Mouse (Mus musculus): ENCODE results near the gene Galnt6. TPM values are rescaled to one million over a fixed set of nuclear protein-coding genes. Genes with fewer than 3 reads are reported as not detected.
A peak's percentile ranks its signal among the peaks of the same experiment; 100 is the strongest.

Galnt6 gene
- polyA plus RNA-seq, 1 experiment from 2014 or later: 0.87 TPM

DNA sequence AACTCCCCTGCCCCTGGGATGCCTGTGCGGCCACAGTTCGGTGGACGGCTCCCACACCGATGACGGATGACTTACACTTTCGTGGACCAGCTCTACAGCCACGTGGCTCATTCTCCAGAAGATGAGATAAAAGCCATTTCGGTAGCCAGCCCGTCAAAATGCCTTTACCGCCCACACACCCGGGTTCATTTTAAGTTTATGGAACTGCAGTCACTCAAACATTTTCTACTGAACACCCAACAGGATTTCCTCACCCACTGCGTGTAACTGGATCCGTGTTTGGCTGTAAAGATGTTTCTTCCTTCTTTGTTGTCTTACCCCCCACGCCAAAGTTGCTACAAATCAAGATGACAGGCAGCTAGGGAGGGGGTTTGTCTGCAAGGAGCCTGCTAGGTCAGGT, 5.7 kb downstream of the Galnt6 start:
- Histone ChIP-seq H3K4me1 (ENCODE audit: insufficient read depth, low read length) (peaks cover 5% of the 10 kb centered on the region), H3K27me3 (ENCODE audit: insufficient read depth, low read length) (peaks cover 23% of the 10 kb centered on the region), H3K36me3 (ENCODE audit: insufficient read depth, low read length) (no peaks in the 10 kb centered on the region), H3K9ac (replicated peaks; ENCODE audit: low read length) (0 out of 2 replicates have a peak overlapping the region, but pooled peaks have one; percentile 17), H3K4me3 (ENCODE audit: low read length) (no peak overlapping the region), H3K27ac (ENCODE audit: low read length) (no peak overlapping the region), H3K4me2 (replicated peaks; ENCODE audit: low read depth, low read length) (0 out of 2 replicates have a peak overlapping the region, but pooled peaks have one; percentile 7), H3K9me3 (ENCODE audit: low read length) (no peaks in the 10 kb centered on the region)
- WGBS: 10% methylated on average over 14 of the region's 14 CpGs
- ATAC-seq (ENCODE audit: low FRiP score, low TSS enrichment): no peak

DNA sequence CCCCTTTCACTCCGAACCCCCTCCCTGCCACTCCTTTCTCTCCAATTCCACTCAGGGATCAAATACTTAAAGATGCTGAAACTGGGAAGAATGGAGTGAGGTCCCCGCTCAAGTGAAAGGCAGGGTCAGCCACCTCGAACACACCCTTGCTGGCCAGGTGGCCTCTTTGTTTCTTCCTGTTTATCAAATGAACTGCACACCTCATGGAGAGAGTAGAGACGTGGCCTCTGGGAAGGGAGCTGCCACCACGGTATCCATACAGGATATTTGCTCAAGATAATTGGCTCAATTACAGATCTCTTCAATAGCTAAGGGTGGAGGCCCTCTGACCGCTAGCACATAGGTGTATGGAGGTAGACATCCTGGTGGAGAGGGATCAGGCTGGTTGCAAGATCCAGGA, 6.6 kb downstream of the Galnt6 start:
- 81% methylated on average over 6 of the region's 6 CpGs for WGBS
- H3K4me1 ChIP-seq (ENCODE audit: insufficient read depth, low read length): peaks cover 5% of the 10 kb centered on the region; the same call in 1 of the 2 replicates
- no peaks in the 10 kb centered on the region for H3K9me3 ChIP-seq (ENCODE audit: low read length)
- no peaks in the 10 kb centered on the region for H3K36me3 ChIP-seq (ENCODE audit: insufficient read depth, low read length)
- H3K9ac ChIP-seq (replicated peaks; ENCODE audit: low read length): no peak overlapping the region
- H3K27me3 ChIP-seq (ENCODE audit: insufficient read depth, low read length): peaks cover 13% of the 10 kb centered on the region
- H3K27ac ChIP-seq (ENCODE audit: low read length): no peak overlapping the region
- H3K4me2 ChIP-seq (replicated peaks; ENCODE audit: low read depth, low read length): no peak overlapping the region
- no peak for ATAC-seq (ENCODE audit: low FRiP score, low TSS enrichment)
- H3K4me3 ChIP-seq (ENCODE audit: low read length): no peak overlapping the region

DNA sequence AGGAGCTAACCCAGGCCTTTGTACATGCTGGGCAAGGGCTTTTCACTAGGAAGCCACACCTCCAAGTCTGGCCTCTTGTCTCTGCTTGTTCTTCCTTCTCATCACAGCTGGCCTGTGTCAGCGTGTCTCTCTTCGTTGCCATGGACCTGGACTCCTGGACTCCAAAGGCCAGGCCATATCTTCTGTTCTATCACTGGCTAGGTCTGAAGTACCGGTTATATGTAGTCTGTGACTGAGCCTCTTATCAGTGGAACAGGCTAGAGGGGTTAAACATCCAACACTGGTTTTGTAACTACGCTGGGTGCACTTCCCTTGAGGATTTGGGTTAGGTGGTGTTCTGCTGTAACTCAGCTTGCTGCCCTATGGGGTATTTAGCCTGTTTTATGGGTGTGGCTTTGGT, 7.2 kb downstream of the Galnt6 start:
- Histone ChIP-seq H3K4me2 (replicated peaks; ENCODE audit: low read depth, low read length) (no peak overlapping the region), H3K27ac (ENCODE audit: low read length) (no peak overlapping the region), H3K9ac (replicated peaks; ENCODE audit: low read length) (no peak overlapping the region), H3K9me3 (ENCODE audit: low read length) (no peaks in the 10 kb centered on the region), H3K4me3 (ENCODE audit: low read length) (no peak overlapping the region), H3K4me1 (ENCODE audit: insufficient read depth, low read length) (peaks cover 5% of the 10 kb centered on the region; the same call in 1 of the 2 replicates), H3K36me3 (ENCODE audit: insufficient read depth, low read length) (no peaks in the 10 kb centered on the region), H3K27me3 (ENCODE audit: insufficient read depth, low read length) (peaks cover 10% of the 10 kb centered on the region)
- WGBS: 59% methylated on average over 4 of the region's 4 CpGs
- ATAC-seq (ENCODE audit: low FRiP score, low TSS enrichment): no peak

DNA sequence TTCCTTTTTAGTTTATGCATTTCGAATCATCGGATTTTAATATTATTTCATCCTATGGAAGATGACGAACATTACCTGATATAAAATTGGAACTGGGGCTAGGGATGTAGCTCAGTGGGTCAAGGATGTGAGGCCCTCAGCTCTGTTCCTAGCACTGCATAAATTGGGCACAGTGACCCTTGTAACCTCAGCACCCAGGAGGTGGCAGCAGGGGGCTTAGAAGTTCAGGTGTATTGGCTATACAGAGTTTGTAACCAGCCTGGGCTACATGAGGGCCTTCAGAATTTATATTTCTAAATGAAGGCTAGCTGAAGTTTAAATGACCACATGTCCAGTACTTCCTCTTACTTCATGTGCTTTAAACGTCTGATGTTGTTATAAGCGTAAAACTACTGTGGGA, 7.7 kb downstream of the Galnt6 start:
- Histone ChIP-seq H3K36me3 (ENCODE audit: insufficient read depth, low read length) (no peaks in the 10 kb centered on the region), H3K27ac (ENCODE audit: low read length) (no peak overlapping the region), H3K4me1 (ENCODE audit: insufficient read depth, low read length) (peaks cover 5% of the 10 kb centered on the region; the same call in 1 of the 2 replicates), H3K4me2 (replicated peaks; ENCODE audit: low read depth, low read length) (no peak overlapping the region), H3K9ac (replicated peaks; ENCODE audit: low read length) (no peak overlapping the region), H3K9me3 (ENCODE audit: low read length) (no peaks in the 10 kb centered on the region), H3K4me3 (ENCODE audit: low read length) (no peak overlapping the region), H3K27me3 (ENCODE audit: insufficient read depth, low read length) (peaks cover 5% of the 10 kb centered on the region; the same call in 1 of the 2 replicates)
- ATAC-seq (ENCODE audit: low FRiP score, low TSS enrichment): no peak
- 85% methylated on average over 5 of the region's 5 CpGs for WGBS

DNA sequence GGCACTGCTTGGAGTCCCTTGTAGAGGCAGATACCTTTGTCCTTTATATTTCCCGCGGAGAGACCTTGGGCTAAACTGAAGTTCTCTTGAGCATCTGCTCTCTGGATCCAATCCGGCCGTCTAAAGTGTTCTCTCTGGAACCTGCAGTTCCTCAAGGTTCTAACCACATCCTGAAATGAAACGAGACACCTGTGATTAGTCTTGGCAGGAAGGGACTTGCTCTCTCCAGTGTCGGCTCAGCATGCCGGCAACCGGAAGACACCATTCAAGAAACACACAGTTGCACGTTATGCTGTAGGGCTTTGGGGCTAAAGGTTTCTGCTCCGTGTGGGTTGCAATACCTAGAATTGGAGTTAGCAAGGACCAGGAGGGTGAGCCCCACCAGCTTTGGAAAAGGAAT, 9.1 kb downstream of the Galnt6 start:
- H3K9ac ChIP-seq (replicated peaks; ENCODE audit: low read length): no peak overlapping the region
- ATAC-seq (ENCODE audit: low FRiP score, low TSS enrichment): no peak
- H3K9me3 ChIP-seq (ENCODE audit: low read length): no peaks in the 10 kb centered on the region
- H3K4me3 ChIP-seq (ENCODE audit: low read length): no peak overlapping the region
- peaks cover 5% of the 10 kb centered on the region; the same call in 1 of the 2 replicates for H3K4me1 ChIP-seq (ENCODE audit: insufficient read depth, low read length)
- peaks cover 5% of the 10 kb centered on the region; the same call in 1 of the 2 replicates for H3K27me3 ChIP-seq (ENCODE audit: insufficient read depth, low read length)
- 76% methylated on average over 10 of the region's 10 CpGs for WGBS
- no peaks in the 10 kb centered on the region for H3K36me3 ChIP-seq (ENCODE audit: insufficient read depth, low read length)
- no peak overlapping the region for H3K4me2 ChIP-seq (replicated peaks; ENCODE audit: low read depth, low read length)
- H3K27ac ChIP-seq (ENCODE audit: low read length): no peak overlapping the region

DNA sequence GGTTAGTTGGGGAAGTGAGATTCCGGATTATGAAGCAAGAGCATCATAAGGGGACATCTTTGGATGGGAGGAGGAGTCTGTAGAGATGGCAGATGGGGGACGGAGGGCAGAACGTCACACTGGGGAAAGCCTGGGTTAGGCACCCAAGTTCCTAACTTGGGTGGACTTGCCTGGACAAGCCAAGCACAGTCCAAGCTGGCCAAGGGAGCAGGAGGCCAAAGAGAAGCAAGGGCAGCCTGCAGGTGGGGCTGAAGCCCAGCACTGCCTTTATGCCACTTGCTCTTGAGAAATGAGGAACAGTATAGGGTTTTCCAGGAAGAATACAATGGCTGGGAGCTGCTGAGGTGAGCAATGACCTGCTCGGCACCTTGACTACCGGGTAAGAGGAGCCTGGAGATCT, 10.0 kb downstream of the Galnt6 start:
- WGBS: 95% methylated on average over 5 of the region's 5 CpGs
- ATAC-seq (ENCODE audit: low FRiP score, low TSS enrichment): no peak

DNA sequence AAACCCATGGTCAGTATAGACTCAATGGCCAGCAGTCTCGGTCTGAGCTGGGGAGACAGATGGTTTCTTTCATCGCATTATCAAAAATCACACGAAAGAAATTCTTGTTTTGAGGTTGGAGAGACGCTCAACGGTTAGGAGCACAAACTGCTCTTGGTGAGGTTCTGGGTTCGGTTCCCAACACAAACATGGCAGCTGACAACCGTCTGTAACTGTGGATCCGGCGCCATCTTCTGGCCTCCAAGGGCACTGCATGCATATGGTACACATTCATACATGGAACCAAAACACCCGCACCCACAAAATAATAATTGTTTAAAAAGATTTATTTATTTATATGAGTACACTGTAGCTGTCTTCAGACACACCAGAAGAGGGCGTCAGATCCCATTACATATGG, 10.6 kb downstream of the Galnt6 start:
- no peaks in the 10 kb centered on the region for H3K36me3 ChIP-seq (ENCODE audit: insufficient read depth, low read length)
- H3K4me2 ChIP-seq (replicated peaks; ENCODE audit: low read depth, low read length): no peak overlapping the region
- H3K9ac ChIP-seq (replicated peaks; ENCODE audit: low read length): no peak overlapping the region
- 81% methylated on average over 11 of the region's 11 CpGs for whole genome bisulfite sequencing
- H3K9me3 ChIP-seq (ENCODE audit: low read length): no peaks in the 10 kb centered on the region
- H3K4me1 ChIP-seq (ENCODE audit: insufficient read depth, low read length): peaks cover 3% of the 10 kb centered on the region; the same call in 1 of the 2 replicates
- peaks cover 3% of the 10 kb centered on the region; the same call in 1 of the 2 replicates for H3K27me3 ChIP-seq (ENCODE audit: insufficient read depth, low read length)
- H3K4me3 ChIP-seq (ENCODE audit: low read length): no peak overlapping the region
- ATAC-seq (ENCODE audit: low FRiP score, low TSS enrichment): no peak
- H3K27ac ChIP-seq (ENCODE audit: low read length): no peak overlapping the region

More for the DNA sequence above, 10.0 kb downstream of the Galnt6 start:
- H3K9me3 ChIP-seq (ENCODE audit: low read length): no peaks in the 10 kb centered on the region
- peaks cover 3% of the 10 kb centered on the region; the same call in 1 of the 2 replicates for H3K27me3 ChIP-seq (ENCODE audit: insufficient read depth, low read length)
- H3K4me2 ChIP-seq (replicated peaks; ENCODE audit: low read depth, low read length): no peak overlapping the region
- H3K36me3 ChIP-seq (ENCODE audit: insufficient read depth, low read length): no peaks in the 10 kb centered on the region
- H3K27ac ChIP-seq (ENCODE audit: low read length): no peak overlapping the region
- H3K4me1 ChIP-seq (ENCODE audit: insufficient read depth, low read length): peaks cover 5% of the 10 kb centered on the region; the same call in 1 of the 2 replicates
- no peak overlapping the region for H3K9ac ChIP-seq (replicated peaks; ENCODE audit: low read length)
- H3K4me3 ChIP-seq (ENCODE audit: low read length): no peak overlapping the region

DNA sequence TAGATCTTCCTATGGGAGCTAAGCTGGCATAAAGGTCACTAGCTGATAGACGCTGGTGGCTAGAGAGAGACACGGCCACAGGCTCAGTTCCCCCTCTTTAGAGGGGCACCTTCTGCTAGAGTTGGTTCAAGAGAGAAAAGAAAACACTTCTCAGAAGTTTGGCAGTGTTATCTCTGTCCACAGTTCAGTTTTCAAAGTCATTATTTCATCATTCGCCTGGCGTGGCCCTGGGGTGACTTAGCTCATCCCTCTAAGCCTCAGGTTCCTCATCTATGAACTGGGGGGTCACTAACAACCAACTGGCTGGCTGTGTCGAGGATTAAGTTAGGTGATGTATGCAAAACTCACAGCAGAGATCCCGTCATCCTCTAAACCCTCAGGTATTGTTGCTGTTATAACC, 11.2 kb downstream of the Galnt6 start:
- no peak for ATAC-seq (ENCODE audit: low FRiP score, low TSS enrichment)
- Histone ChIP-seq H3K9ac (replicated peaks; ENCODE audit: low read length) (no peak overlapping the region), H3K36me3 (ENCODE audit: insufficient read depth, low read length) (no peaks in the 10 kb centered on the region), H3K4me1 (ENCODE audit: insufficient read depth, low read length) (no peaks in the 10 kb centered on the region), H3K9me3 (ENCODE audit: low read length) (no peaks in the 10 kb centered on the region), H3K27me3 (ENCODE audit: insufficient read depth, low read length) (peaks cover 3% of the 10 kb centered on the region; the same call in 1 of the 2 replicates), H3K4me2 (replicated peaks; ENCODE audit: low read depth, low read length) (no peak overlapping the region), H3K27ac (ENCODE audit: low read length) (no peak overlapping the region), H3K4me3 (ENCODE audit: low read length) (no peak overlapping the region)
- WGBS: 71% methylated on average over 6 of the region's 6 CpGs

DNA sequence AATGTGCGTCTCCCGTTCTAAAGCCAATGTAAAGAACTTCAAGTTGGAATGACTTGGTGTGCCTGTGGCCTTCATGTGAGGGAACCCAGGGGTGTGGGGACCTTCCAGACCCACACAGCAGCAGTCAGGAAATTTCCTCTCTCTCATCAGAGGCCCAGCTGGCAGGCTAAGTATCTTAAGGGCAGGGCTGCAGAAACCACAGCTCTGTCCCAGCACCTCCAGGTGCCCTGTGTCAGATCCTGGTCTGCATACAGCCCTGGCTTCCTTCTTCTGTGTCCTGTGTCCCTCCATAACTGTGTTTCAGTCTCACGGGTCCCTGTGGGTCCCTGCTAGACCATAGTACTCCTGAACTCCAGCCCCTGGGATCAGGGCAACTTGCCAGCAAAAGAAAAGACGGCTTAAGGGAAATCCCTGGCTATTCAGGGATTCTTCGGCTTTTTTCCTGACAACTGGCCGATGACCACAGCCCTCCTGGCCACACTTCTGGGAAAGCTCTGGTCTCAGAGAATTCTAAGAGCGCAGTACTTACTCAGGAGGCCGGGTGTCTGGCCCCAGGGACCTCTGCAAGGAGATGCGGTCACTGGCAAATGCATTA, 13.7 kb downstream of the Galnt6 start:
- peaks cover 12% of the 10 kb centered on the region for H3K4me1 ChIP-seq (ENCODE audit: insufficient read depth, low read length)
- ATAC-seq (ENCODE audit: low FRiP score, low TSS enrichment): no peak
- no peak overlapping the region for H3K4me3 ChIP-seq (ENCODE audit: low read length)
- H3K9ac ChIP-seq (replicated peaks; ENCODE audit: low read length): 0 out of 2 replicates have a peak overlapping the region, but pooled peaks have one; percentile 10
- H3K9me3 ChIP-seq (ENCODE audit: low read length): no peaks in the 10 kb centered on the region
- 78% methylated on average over 9 of the region's 9 CpGs for WGBS
- H3K27ac ChIP-seq (ENCODE audit: low read length): no peak overlapping the region
- no peaks in the 10 kb centered on the region for H3K36me3 ChIP-seq (ENCODE audit: insufficient read depth, low read length)
- no peak overlapping the region for H3K4me2 ChIP-seq (replicated peaks; ENCODE audit: low read depth, low read length)
- H3K27me3 ChIP-seq (ENCODE audit: insufficient read depth, low read length): no peaks in the 10 kb centered on the region

DNA sequence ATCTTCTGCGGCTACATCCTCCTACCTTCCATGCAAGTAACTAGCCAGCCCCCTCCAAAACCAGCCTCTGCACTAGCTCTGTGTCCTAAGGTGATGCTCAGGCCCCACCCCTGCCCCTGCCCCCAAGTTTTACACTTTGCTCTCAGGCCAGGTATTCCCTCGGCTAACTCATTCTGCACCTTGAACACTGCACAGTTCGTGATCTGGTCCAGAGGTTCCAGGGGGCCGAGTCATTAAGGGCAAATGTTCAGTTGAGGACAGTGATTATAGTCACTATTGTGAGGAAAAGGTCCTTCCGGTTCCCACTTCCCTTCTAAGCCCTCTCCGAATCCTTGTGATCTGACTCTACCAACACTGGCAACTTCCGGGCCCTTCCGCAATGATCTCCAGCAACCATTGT, 14.7 kb downstream of the Galnt6 start:
- H3K4me3 ChIP-seq (ENCODE audit: low read length): no peak overlapping the region
- no peak for ATAC-seq (ENCODE audit: low FRiP score, low TSS enrichment)
- peaks cover 17% of the 10 kb centered on the region for H3K4me1 ChIP-seq (ENCODE audit: insufficient read depth, low read length)
- no peaks in the 10 kb centered on the region for H3K27me3 ChIP-seq (ENCODE audit: insufficient read depth, low read length)
- no peaks in the 10 kb centered on the region for H3K9me3 ChIP-seq (ENCODE audit: low read length)
- H3K36me3 ChIP-seq (ENCODE audit: insufficient read depth, low read length): no peaks in the 10 kb centered on the region
- no peak overlapping the region for H3K9ac ChIP-seq (replicated peaks; ENCODE audit: low read length)
- WGBS: 80% methylated on average over 8 of the region's 8 CpGs
- H3K27ac ChIP-seq (ENCODE audit: low read length): no peak overlapping the region
- H3K4me2 ChIP-seq (replicated peaks; ENCODE audit: low read depth, low read length): no peak overlapping the region
